Mouse (Mus musculus): ENCODE data around the gene Spata31d1a.

DNA sequence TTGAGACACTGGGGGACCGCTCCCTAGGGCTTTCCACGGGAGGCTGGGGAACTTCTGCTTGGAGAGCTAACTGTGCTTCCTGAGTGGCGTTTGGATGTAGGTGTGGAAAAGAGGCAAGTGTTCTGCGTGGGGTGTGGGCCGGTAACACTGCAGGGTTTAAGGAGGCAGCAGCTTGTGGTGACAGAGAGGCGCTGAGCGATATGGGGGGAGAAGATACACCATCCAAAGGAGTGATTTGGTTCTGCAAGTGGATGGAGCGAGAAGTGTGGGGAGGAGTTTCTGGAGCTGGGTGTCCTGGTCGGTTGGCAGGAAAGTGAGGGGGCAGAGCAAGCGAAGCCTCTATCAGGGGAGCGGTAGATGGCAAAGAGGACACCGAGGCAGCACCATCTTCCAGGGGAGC, 6.6 kb downstream of the Spata31d1a start:
- no peak for TF ChIP-seq POLR2A (IDR thresholded peaks at IDR 0.05; ENCODE audit: control insufficient read depth, extremely low read depth, insufficient read depth, low read length, poor library complexity)
- TF ChIP-seq CTCF (IDR thresholded peaks at IDR 0.05; ENCODE audit: borderline replicate concordance, control insufficient read depth, extremely low read depth, insufficient read depth, low read length, poor library complexity): no peak
